Mouse (Mus musculus): ENCODE measurements around the gene Toe1. TPM values are rescaled to one million over a fixed set of nuclear protein-coding genes. Genes with fewer than 3 reads are reported as not detected.
"Not testable (repeated sequence)": the region's sequence is repeated elsewhere in the genome, so short reads cannot be mapped to it uniquely, and the experiment has no call there.

Toe1 gene
- total RNA-seq (2021), result 10 to 100 TPM; 16.2 to 19.4 TPM
- long read RNA-seq, experiment 1, transcript Toe1-201 (8 exons, 2,090 nt), result major isoform, 19 of 26 reads
- long read RNA-seq, experiment 1, partial matches to known transcripts, result 3 of 26 reads
- long read RNA-seq, experiment 1, other reads (novel, unspliced or antisense), result 2 of 26 reads
- long read RNA-seq, experiment 2, transcript Toe1-201 (8 exons, 2,090 nt), result major isoform, 6 of 8 reads
- long read RNA-seq, experiment 2, partial matches to known transcripts, result 0 of 8 reads
- long read RNA-seq, experiment 2, other reads (novel, unspliced or antisense), result 2 of 8 reads

GRCm38 (mm10) chr4:116807197-116808129 is at the start of gene Toe1, which contains the start of gene Mutyh:
Gene Toe1 (minus strand): TSS chr4:116807640.
Gene Mutyh (plus strand): TSS chr4:116807723.
- DNase-seq, result peak; percentile 95

GRCm38 (mm10) chr4:116857203-116857602 is 49.8 kb upstream of the Toe1 start:
- DNase-seq, result no peak

- no peak for DNase-seq
Measured at GRCm38 (mm10) chr4:116854286-116854685, 46.8 kb upstream of the Toe1 start.

DNA sequence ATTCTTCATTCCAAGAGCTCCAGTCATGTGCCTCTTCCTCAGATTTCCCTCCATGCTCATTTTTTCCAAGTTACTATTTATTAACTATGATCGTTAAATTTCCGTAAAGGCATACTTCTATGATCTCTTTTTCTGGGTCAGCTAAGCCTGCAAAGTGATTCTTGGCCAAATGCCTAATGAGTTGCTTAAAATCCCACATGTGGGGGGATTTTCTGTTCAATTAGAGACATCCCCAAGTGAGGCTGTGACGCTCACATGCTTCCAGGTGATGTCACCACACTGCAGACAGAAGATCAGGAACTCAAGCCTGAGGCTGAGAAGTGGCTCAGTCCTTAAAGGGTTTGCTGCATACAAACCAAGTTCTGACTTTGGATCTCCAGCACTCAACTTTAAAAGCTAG is 42.5 kb upstream of the Toe1 start:
- no peak for DNase-seq

DNA sequence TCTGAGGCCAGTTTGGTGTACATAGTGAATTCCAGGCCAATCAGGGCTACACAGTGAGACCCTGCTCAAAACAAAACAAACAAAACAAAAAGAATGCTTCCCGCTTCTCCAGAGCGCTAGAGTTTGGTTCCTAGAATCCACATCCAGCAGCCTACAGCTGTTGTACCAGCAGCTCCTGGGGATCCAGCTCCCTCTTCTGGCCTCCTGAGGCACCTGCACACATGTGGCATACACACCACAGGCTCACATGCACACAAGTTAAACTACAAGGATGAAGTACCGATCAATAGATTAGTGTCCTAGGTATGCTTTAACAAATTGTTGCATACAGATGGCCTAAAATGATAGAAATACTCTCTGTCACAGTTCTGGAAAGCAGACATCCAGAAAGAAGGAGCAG is 36.9 kb upstream of the Toe1 start:
- DNase-seq, result no peak

GRCm38 (mm10) chr4:116840841-116841240 is 33.4 kb upstream of the Toe1 start:
- DNase-seq, result no peak

GRCm38 (mm10) chr4:116840096-116840495 is 32.7 kb upstream of the Toe1 start:
- not testable (repeated sequence) for DNase-seq

- DNase-seq, result no peak
Measured at GRCm38 (mm10) chr4:116838999-116839398, 31.6 kb upstream of the Toe1 start.

DNA sequence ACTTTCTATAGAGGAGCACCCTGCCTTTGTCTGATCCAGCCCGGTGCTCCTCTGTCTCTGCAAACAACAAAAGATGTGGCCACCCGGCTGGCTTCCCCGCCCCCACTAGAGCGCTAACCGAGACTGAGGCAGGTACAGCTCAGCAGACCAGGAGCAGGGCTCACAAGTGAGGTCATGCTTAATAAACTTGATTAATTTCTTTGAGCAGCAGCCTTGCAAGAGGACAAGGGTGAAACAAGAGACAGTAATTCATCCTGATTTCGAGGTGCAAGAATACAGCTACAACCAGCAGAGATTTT is 22.6 kb upstream of the Toe1 start:
- DNase-seq, result no peak

- no peak for DNase-seq
Measured at GRCm38 (mm10) chr4:116829364-116830069, 22.1 kb upstream of the Toe1 start.

DNA sequence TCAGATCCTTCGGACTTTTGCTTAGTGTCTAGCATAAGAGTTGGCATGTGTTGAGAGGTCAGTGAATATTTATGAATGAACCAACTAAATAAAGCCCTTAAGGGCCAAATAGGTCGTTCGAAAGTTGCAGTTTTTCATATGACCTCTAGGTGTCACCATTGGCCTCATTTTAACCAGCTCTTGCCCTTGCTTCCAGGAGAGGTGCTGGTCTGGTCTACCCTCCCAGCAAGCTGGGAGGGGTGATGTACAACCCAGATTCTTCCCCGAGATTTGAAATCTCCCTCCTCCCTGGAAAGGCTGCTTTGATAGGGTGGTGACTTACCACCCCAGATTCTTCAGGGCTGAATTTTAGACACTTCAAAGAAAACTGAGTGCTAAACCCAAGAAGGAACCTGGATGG is 20.4 kb upstream of the Toe1 start:
- peak; percentile 34 for DNase-seq

DNA sequence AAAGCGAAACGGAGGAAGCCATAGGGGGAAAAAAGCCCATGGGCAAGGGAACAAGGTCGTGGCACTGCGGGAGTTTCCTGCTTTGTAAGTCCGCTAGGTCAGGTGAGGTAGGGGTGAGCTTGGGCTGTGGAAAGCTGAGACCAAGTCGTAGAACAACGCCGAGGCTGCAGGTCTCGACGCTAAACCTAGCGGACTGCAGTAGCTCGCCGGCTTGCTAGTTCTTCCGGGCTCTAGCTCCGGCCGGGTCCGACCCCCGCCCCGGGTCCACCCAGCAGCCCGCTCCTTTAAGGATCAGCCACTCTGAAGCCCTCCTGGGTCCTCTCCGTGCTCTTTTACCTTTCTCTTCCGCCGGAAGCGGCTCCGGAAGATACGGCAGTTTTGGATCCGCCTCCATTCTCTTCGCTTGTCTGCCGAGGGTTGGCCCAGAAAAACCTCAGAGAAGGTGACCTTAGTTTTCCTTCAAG is 17.1 kb upstream of the Toe1 start:
- peak; percentile 85 for DNase-seq

DNA sequence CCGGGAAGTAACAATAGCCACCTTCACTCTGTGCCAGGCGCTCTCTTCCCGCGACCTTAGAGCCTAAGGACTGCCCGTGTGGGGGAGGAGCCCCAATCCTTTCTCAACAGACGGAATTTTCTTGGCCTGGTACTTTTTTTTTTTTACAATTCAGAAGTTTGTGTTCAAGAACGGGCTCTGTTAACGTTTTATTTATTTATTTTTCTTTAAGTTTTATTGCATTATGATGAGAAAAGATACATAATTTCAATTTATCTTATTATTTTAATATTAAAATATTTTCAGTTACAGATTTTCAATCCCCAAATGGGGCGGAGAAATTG is 14.2 kb upstream of the Toe1 start, which contains the start of gene Hpdl:
Gene Hpdl (minus strand): TSS at position 14 of the 323 bp plus-strand sequence.
- no peak for DNase-seq

DNA sequence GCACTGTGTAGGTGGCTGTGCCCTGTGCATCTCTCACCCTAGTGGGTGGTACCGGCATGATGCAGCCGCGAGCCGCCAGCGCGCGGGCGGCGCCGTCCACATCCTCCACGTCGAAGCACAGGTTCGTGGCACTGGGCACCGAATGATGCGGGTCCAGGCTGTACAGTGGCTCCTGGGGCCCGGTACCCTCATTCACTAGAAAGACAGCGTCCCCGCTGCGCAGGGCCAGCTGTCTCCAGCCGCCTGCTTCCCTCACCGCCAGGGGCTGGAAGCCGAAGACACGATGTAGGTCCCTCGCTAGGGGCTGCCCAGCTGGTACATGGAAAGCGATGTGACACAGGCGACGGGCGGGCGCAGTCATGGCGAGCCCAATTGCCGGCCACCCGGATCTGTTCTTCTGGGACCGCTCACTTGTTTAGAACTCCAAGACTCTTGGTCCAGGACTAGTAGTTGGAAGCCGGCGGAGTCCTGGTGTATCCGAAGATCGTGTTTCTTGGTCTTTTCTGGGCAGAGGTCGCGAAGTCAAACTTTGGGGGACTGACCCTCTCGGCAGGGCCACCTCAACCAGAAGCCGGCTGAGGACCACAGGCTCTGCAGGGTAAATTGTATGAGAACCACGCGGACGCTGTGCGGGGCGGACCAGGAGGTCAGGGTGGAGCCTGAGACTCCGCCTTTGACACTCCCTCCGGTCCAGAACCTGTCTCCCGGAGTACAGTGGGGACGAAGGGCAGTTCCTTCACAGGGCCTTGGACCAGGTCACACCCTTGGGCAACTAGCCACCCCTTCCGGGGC is 13.7 kb upstream of the Toe1 start:
- peak; percentile 91 for DNase-seq

GRCm38 (mm10) chr4:116819968-116820901 is 12.8 kb upstream of the Toe1 start:
- DNase-seq, result no peak

DNA sequence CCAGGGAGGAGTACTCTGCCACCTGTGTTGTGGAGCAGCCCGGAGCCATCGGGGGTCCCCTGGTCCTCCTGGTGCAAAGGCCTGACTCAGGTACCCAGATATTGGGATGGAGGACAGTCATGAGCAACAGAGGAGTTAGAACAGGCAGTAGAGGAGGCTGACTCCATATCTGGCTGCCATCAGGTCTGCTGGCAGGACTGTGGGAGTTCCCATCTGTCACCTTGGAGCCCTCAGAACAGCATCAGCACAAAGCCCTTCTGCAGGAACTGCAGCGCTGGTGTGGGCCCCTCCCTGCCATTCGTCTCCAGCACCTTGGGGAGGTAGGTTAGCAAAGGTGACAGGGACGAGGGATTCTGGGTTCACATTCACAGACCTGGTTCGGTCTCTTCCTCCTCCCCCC is 10.0 kb upstream of the Toe1 start:
- DNase-seq, result no peak

DNA sequence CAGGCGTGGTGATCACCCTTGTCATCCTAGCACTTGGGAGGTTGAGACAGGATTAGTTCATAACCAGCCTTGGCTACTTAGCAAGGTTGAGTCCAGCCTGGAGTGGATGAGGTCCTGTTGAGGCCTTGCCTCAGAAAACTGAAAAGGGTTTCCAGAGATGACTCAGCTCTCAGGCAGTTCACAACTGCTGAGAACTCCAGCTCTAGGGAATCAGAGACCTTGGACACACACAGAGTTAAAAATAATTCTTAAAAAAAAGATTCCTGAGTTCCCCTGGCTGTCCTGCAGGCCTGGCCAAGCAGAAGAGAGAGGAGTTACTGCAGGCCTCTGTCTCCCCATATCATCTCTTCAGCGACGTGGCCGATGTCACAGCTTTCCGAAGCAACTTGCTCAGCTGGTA is 7.8 kb upstream of the Toe1 start:
- DNase-seq, result no peak

DNA sequence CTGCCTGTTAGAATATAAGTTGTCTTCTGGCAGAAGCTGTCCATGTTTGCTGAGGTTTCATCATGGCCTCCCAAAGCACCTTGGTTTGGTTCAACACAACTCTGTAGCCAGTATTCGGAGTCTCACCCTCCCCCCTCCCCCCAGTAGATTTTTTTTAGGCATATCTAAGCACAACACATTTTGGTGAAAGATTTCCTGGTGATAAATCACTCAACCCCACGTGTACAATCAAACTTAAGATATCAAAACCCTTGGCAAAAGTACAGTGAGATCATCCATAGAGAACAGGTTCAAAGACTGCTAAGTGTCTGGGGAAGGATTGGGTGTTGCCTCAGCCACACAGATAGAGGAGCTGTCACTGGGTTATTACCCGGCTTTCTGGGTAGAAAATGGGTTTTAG is 3.6 kb upstream of the Toe1 start:
- no peak for DNase-seq

GRCm38 (mm10) chr4:116799901-116800300 is 7.5 kb downstream of the Toe1 start:
- DNase-seq, result peak; percentile 24

DNA sequence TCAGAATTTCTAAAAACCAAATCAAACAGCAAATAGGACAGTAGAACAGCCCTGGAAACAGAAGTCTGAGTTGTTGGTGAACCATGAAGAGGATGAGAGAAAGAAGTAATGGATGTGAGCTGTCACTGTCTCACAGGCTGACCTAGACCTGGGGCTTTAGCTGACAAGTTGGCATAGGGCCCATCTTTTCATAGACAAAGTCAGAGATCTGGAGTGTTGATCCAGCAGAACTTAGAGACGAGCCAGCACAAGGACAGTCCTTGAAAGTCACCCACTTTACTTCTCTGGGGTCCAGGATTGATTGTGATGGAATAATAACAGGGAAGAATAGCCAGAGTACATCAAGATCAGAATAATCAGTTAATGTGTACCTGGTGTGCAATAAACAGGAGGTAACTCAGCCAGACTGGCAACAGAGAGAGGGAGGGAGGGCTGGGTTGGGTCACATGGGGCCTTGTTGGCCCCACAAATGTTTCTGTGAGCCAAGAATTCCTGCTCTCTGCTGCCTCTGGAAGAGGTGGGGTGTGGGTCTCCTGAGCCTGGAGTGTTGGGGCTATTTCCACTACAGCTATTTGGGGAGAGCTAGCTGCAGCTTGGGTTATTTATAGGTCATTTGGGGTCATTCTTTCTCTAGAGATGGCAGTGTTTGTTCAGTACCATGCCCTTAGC is 10.9 kb downstream of the Toe1 start:
- peak; percentile 51 for DNase-seq
